Mouse (Mus musculus): ENCODE measurements around the gene Fam198b. TPM values are rescaled to one million over a fixed set of nuclear protein-coding genes. Genes with fewer than 3 reads are reported as not detected.

The Fam198b gene
- total and polyA plus RNA-seq, 3 experiments, result 1.5 to 3.1 TPM; not detected in 1

DNA sequence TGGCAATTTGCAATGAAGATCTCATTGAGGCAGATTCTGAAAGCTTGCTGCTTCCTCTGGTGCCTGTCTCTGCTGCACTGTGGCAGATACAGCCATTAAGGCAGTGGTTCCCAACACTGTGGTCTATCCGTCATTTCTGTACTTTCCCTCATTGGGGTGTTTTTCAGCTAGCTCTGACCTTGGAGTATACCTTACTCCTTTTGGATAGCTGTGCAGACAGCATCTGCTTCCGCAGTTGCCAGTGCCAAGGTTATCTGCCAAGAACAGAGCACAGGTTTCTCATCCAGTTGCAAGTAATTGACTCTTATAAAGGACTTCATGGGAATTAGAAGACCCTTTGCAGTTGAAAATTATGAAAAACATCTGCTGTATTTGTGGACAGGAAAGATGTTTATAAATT is 85.7 kb downstream of the Fam198b start (continued):
- TF ChIP-seq GABPA (IDR thresholded peaks at IDR 0.05; ENCODE audit: low read depth, low read length) (no peak), NELFE (IDR thresholded peaks at IDR 0.05; ENCODE audit: low read depth, low read length) (no peak), TCF12 (IDR thresholded peaks at IDR 0.05; ENCODE audit: low read depth, low read length) (peak; percentile 57), MEF2A (IDR thresholded peaks at IDR 0.05; ENCODE audit: extremely low read depth, insufficient replicate concordance, low read depth, low read length, poor library complexity, severe bottlenecking) (no peak), EP300 (IDR thresholded peaks at IDR 0.05; ENCODE audit: low read depth in 1 of 2, low read length in 2 of 2) (peak in 1 of 2 experiments; percentile 21; a peak in 1 of 4 replicates), MAFK (IDR thresholded peaks at IDR 0.05; ENCODE audit: borderline replicate concordance, low read depth, low read length) (no peak)

DNA sequence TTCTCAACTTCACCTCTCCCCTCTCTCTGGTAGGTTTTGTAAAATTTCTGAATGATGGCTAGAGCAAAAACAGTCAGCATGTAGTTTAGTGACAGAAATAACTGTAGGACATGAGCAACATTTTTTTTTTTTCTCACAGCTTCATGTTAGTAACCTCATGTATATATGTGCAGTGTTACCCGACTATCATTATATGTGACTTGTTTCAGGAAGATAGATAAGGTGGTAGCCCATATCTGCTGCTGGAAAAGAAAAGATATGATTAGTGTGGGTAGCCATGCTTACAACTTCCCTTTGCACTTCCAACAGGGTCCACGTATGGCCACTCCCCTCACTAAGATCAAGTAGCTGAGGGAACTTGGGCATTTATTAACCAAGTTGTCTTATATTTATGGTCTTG is 86.2 kb downstream of the Fam198b start:
- H3K27me3 ChIP-seq (ENCODE audit: control insufficient read depth in 1 of 2, insufficient read depth in 2 of 2, low read length in 2 of 2), result no peaks in the 10 kb centered on the region
- no peaks in the 10 kb centered on the region for H3K9me3 ChIP-seq (replicated peaks; ENCODE audit: insufficient read depth, low read length)
- H3K9ac ChIP-seq (ENCODE audit: control insufficient read depth, low read depth, low read length, poor library complexity, severe bottlenecking), result peak overlapping the region; percentile 43
- no peaks in the 10 kb centered on the region for H3K79me2 ChIP-seq (ENCODE audit: control insufficient read depth, insufficient read depth, low read length, poor library complexity)
- DNase-seq (ENCODE audit: low read depth, low spot score), result peak; percentile 79
- peak overlapping the region; percentile 95 for H3K27ac ChIP-seq (ENCODE audit: control insufficient read depth, low read depth, low read length)
- peak overlapping the region in 1 of 2 experiments; percentile 7; a peak in 1 of 4 replicates for H3K4me3 ChIP-seq (ENCODE audit: control insufficient read depth in 1 of 2, insufficient read depth in 1 of 2, low read depth in 2 of 2, low read length in 2 of 2)
- peaks cover 0 to 56% of the 10 kb centered on the region in 2 experiments; a peak in 2 of 4 replicates for H3K36me3 ChIP-seq (ENCODE audit: control insufficient read depth in 1 of 2, insufficient read depth in 2 of 2, low read length in 2 of 2)
- peaks cover 32 to 40% of the 10 kb centered on the region in 2 experiments for H3K4me1 ChIP-seq (ENCODE audit: control insufficient read depth in 1 of 2, insufficient read depth in 2 of 2, low read length in 2 of 2)
- TF ChIP-seq MEF2A (IDR thresholded peaks at IDR 0.05; ENCODE audit: extremely low read depth, insufficient replicate concordance, low read depth, low read length, poor library complexity, severe bottlenecking) (no peak), NELFE (IDR thresholded peaks at IDR 0.05; ENCODE audit: low read depth, low read length) (no peak), RCOR1 (IDR thresholded peaks at IDR 0.05; ENCODE audit: low read depth, low read length) (peak; percentile 87), MYC (IDR thresholded peaks at IDR 0.05; ENCODE audit: low read depth, low read length) (peak; percentile 93), HCFC1 (IDR thresholded peaks at IDR 0.05; ENCODE audit: low read depth, low read length) (no peak; the same call in 1 of the 2 replicates), RAD21 (IDR thresholded peaks at IDR 0.05; ENCODE audit: low read depth, low read length) (no peak), ZC3H11A (IDR thresholded peaks at IDR 0.05; ENCODE audit: low read depth, low read length) (no peak), KAT2A (conservative IDR thresholded peaks at IDR 0.05; ENCODE audit: low read depth, low read length) (no peak), TBP (IDR thresholded peaks at IDR 0.05; ENCODE audit: low read depth, low read length) (0 out of 2 replicates have a peak, but pooled peaks have one; percentile 22), ZNF384 (IDR thresholded peaks at IDR 0.05; ENCODE audit: low read depth, low read length) (peak; percentile 94), MXI1 (IDR thresholded peaks at IDR 0.05; ENCODE audit: low read depth, low read length) (peak; percentile 71; the same call in 1 of the 2 replicates), UBTF (IDR thresholded peaks at IDR 0.05; ENCODE audit: borderline replicate concordance, insufficient read depth, low read depth, low read length) (no peak), ETS1 (IDR thresholded peaks at IDR 0.05; ENCODE audit: low read depth, low read length) (peak; percentile 88), CTCF (IDR thresholded peaks at IDR 0.05 in 2 of 3, conservative IDR thresholded peaks at IDR 0.05 in 1 of 3; ENCODE audit: control insufficient read depth in 1 of 3, insufficient read depth in 1 of 3, low read depth in 2 of 3, low read length in 3 of 3, poor library complexity in 1 of 3, severe bottlenecking in 1 of 3) (no peak), ZMIZ1 (IDR thresholded peaks at IDR 0.05; ENCODE audit: low read depth, low read length) (no peak), TCF12 (IDR thresholded peaks at IDR 0.05; ENCODE audit: low read depth, low read length) (peak; percentile 94), SMC3 (IDR thresholded peaks at IDR 0.05; ENCODE audit: low read depth, low read length) (no peak), BHLHE40 (IDR thresholded peaks at IDR 0.05; ENCODE audit: borderline replicate concordance, low read depth, low read length) (0 out of 2 replicates have a peak, but pooled peaks have one; percentile 37), E2F4 (IDR thresholded peaks at IDR 0.05; ENCODE audit: borderline replicate concordance, low read depth, low read length) (no peak), MAX (IDR thresholded peaks at IDR 0.05; ENCODE audit: low read length) (0 out of 2 replicates have a peak, but pooled peaks have one; percentile 53), ZKSCAN1 (IDR thresholded peaks at IDR 0.05; ENCODE audit: low read depth, low read length) (no peak), NRF1 (IDR thresholded peaks at IDR 0.05; ENCODE audit: insufficient read depth, low read depth, low read length, poor library complexity, severe bottlenecking) (no peak), EP300 (IDR thresholded peaks at IDR 0.05; ENCODE audit: low read depth in 1 of 2, low read length in 2 of 2) (peak; percentile 95 to 96), SIN3A (IDR thresholded peaks at IDR 0.05; ENCODE audit: low read length) (peak; percentile 53), TAL1 (IDR thresholded peaks at IDR 0.05; ENCODE audit: low read length) (no peak), ELF1 (IDR thresholded peaks at IDR 0.05; ENCODE audit: low read depth, low read length) (no peak), GABPA (IDR thresholded peaks at IDR 0.05; ENCODE audit: low read depth, low read length) (no peak), POLR2AphosphoS5 (IDR thresholded peaks at IDR 0.05; ENCODE audit: borderline replicate concordance, low read depth, low read length) (no peak), JUND (IDR thresholded peaks at IDR 0.05; ENCODE audit: low read depth, low read length) (0 out of 2 replicates have a peak, but pooled peaks have one; percentile 12), USF1 (IDR thresholded peaks at IDR 0.05; ENCODE audit: low read depth, low read length) (no peak), USF2 (IDR thresholded peaks at IDR 0.05; ENCODE audit: borderline replicate concordance in 1 of 2, insufficient read depth in 1 of 2, low read depth in 1 of 2, low read length in 2 of 2) (no peak)

Measured in MEL (cell line).